Comparison of ENCODE assay signal across 11 mouse cellular contexts in genomic region chr10:111516804-111517436, GRCm38 (mm10). TPM values are rescaled to one million over a fixed set of nuclear protein-coding genes. Genes with fewer than 3 reads are reported as not detected.
A peak's percentile ranks its signal among the peaks of the same experiment; 100 is the strongest.
DNase-seq lines count a peak whose midpoint lies in the region; ATAC-seq and TF ChIP-seq lines count a peak whose summit lies in the region.
"Had no signal": no experiment of that assay in that cellular context is flagged by ENCODE, and none has a peak within 500 bp of the region (broad histone marks: within the 10 kb centered on the region; RNA-seq: fewer than 3 reads in every experiment).

No protein-coding gene starts in this region.

- TF ChIP-seq CTCF in kidney, adult 2 months (conservative IDR thresholded peaks at IDR 0.05; ENCODE audit: insufficient read depth, insufficient read length, low read depth, low read length) = no peak
- TF ChIP-seq CTCF in layer of hippocampus, adult 2 months (conservative IDR thresholded peaks at IDR 0.05) = no peak

- no peaks in the 10 kb centered on the region for H3K36me3 ChIP-seq in kidney, embryonic 14.5 days (ENCODE audit: control insufficient read depth, insufficient read depth, low read length)
- no peaks in the 10 kb centered on the region for H3K36me3 ChIP-seq in kidney, adult 2 months (ENCODE audit: control insufficient read depth, insufficient read depth, low read length)
- no peaks in the 10 kb centered on the region for H3K36me3 ChIP-seq in midbrain, embryonic 10.5 days
- H3K36me3 ChIP-seq: lung, embryonic 15.5 days had no signal

- TF ChIP-seq POLR2A in kidney, adult 2 months (IDR thresholded peaks at IDR 0.05; ENCODE audit: low read depth, low read length) = no peak

- no peak overlapping the region for H3K9ac ChIP-seq in kidney, embryonic 14.5 days (ENCODE audit: low read depth, low read length)
- H3K9ac ChIP-seq: forebrain, embryonic 13.5 days; lung, embryonic 15.5 days had no signal

- ATAC-seq in kidney, embryonic 14.5 days (ENCODE audit: low FRiP score, low TSS enrichment) = no peak
- ATAC-seq in granulocyte monocyte progenitor cell, adult 5-6 weeks (replicated peaks; ENCODE audit: poor library complexity, severe bottlenecking) = peak; percentile 82
- peak; percentile 69 for ATAC-seq in megakaryocyte progenitor cell, adult 5-6 weeks (replicated peaks; ENCODE audit: poor library complexity)
- ATAC-seq: forebrain, embryonic 13.5 days had no signal

- H3K27ac ChIP-seq in kidney, embryonic 14.5 days (ENCODE audit: low read depth, low read length) = peak overlapping the region; percentile 24; the same call in 1 of the 2 replicates
- H3K27ac ChIP-seq in kidney, adult 2 months (ENCODE audit: insufficient read depth, low read depth, low read length) = no peak overlapping the region
- H3K27ac ChIP-seq in layer of hippocampus, adult 2 months = no peak overlapping the region
- no peak overlapping the region for H3K27ac ChIP-seq in midbrain, embryonic 10.5 days (replicated peaks)
- H3K27ac ChIP-seq: forebrain, embryonic 13.5 days had no signal

- no peak for DNase-seq in kidney, adult 2 months
- DNase-seq in Muller cell, postnatal 12 days (ENCODE audit: inconsistent ontology term) = peak; percentile 74
- no peak for DNase-seq in layer of hippocampus, adult 2 months (ENCODE audit: low spot score in 2 of 2)
- DNase-seq in left cerebral cortex, postnatal 14 days (ENCODE audit: low spot score in 2 of 2) = no peak
- no peak for DNase-seq in midbrain, embryonic 10.5 days (ENCODE audit: low spot score)
- DNase-seq: cerebellum, adult 8-10 months had no signal

- no peaks in the 10 kb centered on the region for H3K27me3 ChIP-seq in kidney, embryonic 14.5 days (ENCODE audit: control insufficient read depth, insufficient read depth, low read length)
- H3K27me3 ChIP-seq in kidney, adult 2 months (replicated peaks; ENCODE audit: control insufficient read depth, insufficient read depth, low read length) = no peaks in the 10 kb centered on the region
- no peaks in the 10 kb centered on the region for H3K27me3 ChIP-seq in midbrain, embryonic 10.5 days (ENCODE audit: low read depth, poor library complexity, severe bottlenecking)
- H3K27me3 ChIP-seq: forebrain, embryonic 13.5 days; lung, embryonic 15.5 days had no signal

- H3K4me1 ChIP-seq in kidney, embryonic 14.5 days (ENCODE audit: control insufficient read depth, insufficient read depth, low read length) = peaks cover 13% of the 10 kb centered on the region
- peaks cover 4% of the 10 kb centered on the region; the same call in 1 of the 2 replicates for H3K4me1 ChIP-seq in kidney, adult 2 months (ENCODE audit: control insufficient read depth, insufficient read depth, low read length)
- peaks cover 26% of the 10 kb centered on the region for H3K4me1 ChIP-seq in midbrain, embryonic 10.5 days

- no peak overlapping the region for H3K4me3 ChIP-seq in kidney, embryonic 14.5 days (ENCODE audit: low read length)
- no peak overlapping the region for H3K4me3 ChIP-seq in kidney, adult 2 months (ENCODE audit: insufficient read depth, low read depth, low read length)
- H3K4me3 ChIP-seq in layer of hippocampus, adult 2 months = no peak overlapping the region
- no peak overlapping the region for H3K4me3 ChIP-seq in midbrain, embryonic 10.5 days
- H3K4me3 ChIP-seq: forebrain, embryonic 13.5 days; lung, embryonic 15.5 days had no signal

- intact Hi-C loops in left cerebral cortex, postnatal 14 days (cut with DNase I) = no loop called here

- 84% methylated on average over 8 of the region's 8 CpGs for WGBS in kidney, embryonic 14.5 days
- 90% methylated on average over 8 of the region's 8 CpGs for WGBS in kidney, adult 2 months
- 93% methylated on average over 8 of the region's 8 CpGs for WGBS in midbrain, embryonic 10.5 days

- H3K9me3 ChIP-seq in kidney, embryonic 14.5 days (ENCODE audit: control insufficient read depth, low read length) = no peaks in the 10 kb centered on the region
- H3K9me3 ChIP-seq in midbrain, embryonic 10.5 days (replicated peaks) = no peaks in the 10 kb centered on the region
- H3K9me3 ChIP-seq: forebrain, embryonic 13.5 days; lung, embryonic 15.5 days had no signal

- H3K4me2 ChIP-seq in kidney, embryonic 14.5 days (replicated peaks; ENCODE audit: low read depth, low read length) = no peak overlapping the region
- H3K4me2 ChIP-seq: forebrain, embryonic 13.5 days had no signal

RNA-seq across cellular contexts. Expression of gene Phlda1, which starts 10.8 kb away (rescaled TPM):
- 42.3 and 44.6 TPM in 2 replicates for polyA plus RNA-seq in kidney, embryonic 14.5 days (2014; fragmentation: Nextera tagmentation; extraction: Ambion mirVana)
- polyA plus RNA-seq in kidney, adult 2 months (2012; rRNA removed) = 7.8 and 9.5 TPM in 2 replicates
- total RNA-seq in granulocyte monocyte progenitor cell, adult 5-6 weeks (2014; fragmentation: Nextera tagmentation) = 0.26 and 1.9 TPM in 2 replicates
- 1.1 and 1.2 TPM in 2 replicates for total RNA-seq in granulocyte monocyte progenitor cell, adult 5-6 weeks (2017)
- 2.1 and 3.7 TPM in 2 replicates for total RNA-seq in megakaryocyte progenitor cell, adult 5-6 weeks (2015)
- 0.10 and 0.33 TPM in 2 replicates for total RNA-seq in megakaryocyte progenitor cell, adult 5-6 weeks (2017)
- 10 to 100 TPM; 16.7 to 18.3 TPM for total RNA-seq in layer of hippocampus, adult 2 months (2021)
- 10 to 100 TPM; 31.6 to 32.5 TPM for total RNA-seq in left cerebral cortex, postnatal 14 days (2021)
- polyA plus RNA-seq in midbrain, embryonic 10.5 days (2016; fragmentation: Nextera tagmentation; extraction: Ambion mirVana) = 15.1 and 17.3 TPM in 2 replicates

RNA-seq across cellular contexts. Expression of gene Nap1l1, which starts 43.9 kb away (rescaled TPM):
- 315 and 346 TPM in 2 replicates for polyA plus RNA-seq in kidney, embryonic 14.5 days (2014; fragmentation: Nextera tagmentation; extraction: Ambion mirVana)
- 9.9 and 18.8 TPM in 2 replicates for polyA plus RNA-seq in kidney, adult 2 months (2012; rRNA removed)
- total RNA-seq in granulocyte monocyte progenitor cell, adult 5-6 weeks (2014; fragmentation: Nextera tagmentation) = 583 and 666 TPM in 2 replicates
- 670 and 682 TPM in 2 replicates for total RNA-seq in granulocyte monocyte progenitor cell, adult 5-6 weeks (2017)
- 651 and 679 TPM in 2 replicates for total RNA-seq in megakaryocyte progenitor cell, adult 5-6 weeks (2015)
- total RNA-seq in megakaryocyte progenitor cell, adult 5-6 weeks (2017) = 565 and 710 TPM in 2 replicates
- 100 to 1,000 TPM; 157 to 162 TPM for total RNA-seq in layer of hippocampus, adult 2 months (2021)
- 100 to 1,000 TPM; 222 to 226 TPM for total RNA-seq in left cerebral cortex, postnatal 14 days (2021)
- polyA plus RNA-seq in midbrain, embryonic 10.5 days (2016; fragmentation: Nextera tagmentation; extraction: Ambion mirVana) = 355 and 424 TPM in 2 replicates
